Mouse (Mus musculus): ENCODE results near the gene Gcgr. TPM values are rescaled to one million over a fixed set of nuclear protein-coding genes. Genes with fewer than 3 reads are reported as not detected.

Gene Gcgr
- polyA plus RNA-seq, 1 experiment from 2014 or later = 1.8 TPM

DNA sequence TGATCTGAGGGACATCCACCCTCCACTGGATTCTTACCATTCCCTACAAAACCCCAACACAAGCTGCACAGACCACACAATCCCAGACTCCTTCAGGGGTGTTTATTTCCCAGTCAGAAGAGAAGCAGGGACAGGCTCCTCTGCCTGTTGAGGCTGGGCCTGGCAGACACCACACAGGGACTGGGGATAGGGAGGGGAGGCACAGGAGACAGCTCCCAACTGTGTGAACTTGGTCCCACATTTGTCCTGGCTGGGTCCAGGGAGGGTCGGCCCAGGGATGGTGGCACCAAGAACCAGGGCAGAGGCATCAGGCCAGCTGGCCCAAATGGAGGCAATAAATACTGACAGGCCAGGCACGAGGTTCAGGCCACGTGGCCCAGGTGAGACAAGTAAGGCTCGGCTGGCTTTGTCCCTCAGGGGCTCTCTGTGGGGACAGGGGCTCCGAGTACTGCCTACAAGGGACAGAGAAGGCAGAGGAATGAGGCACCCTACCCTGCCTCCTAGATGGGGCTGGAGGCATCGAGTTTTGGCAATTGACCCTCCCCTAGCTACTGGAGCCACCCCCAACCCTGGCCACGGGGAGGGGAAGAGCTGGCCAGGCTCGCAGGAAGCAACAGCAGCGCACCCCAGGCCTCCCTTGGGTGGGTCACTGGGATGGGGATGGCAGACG lies 47.7 kb downstream of the Gcgr start:
- H3K4me1 ChIP-seq (ENCODE audit: control insufficient read depth, insufficient read depth, low read length) = peaks cover 33% of the 10 kb centered on the region
- no peak overlapping the region for H3K4me2 ChIP-seq
- peaks cover 23% of the 10 kb centered on the region for H3K36me3 ChIP-seq (ENCODE audit: control insufficient read depth, insufficient read depth, low read length)
- no peak overlapping the region for H3K4me3 ChIP-seq (ENCODE audit: low read depth, low read length)
- no peak overlapping the region for H3K9ac ChIP-seq (ENCODE audit: low read depth, low read length)
- no peaks in the 10 kb centered on the region for H3K9me3 ChIP-seq (replicated peaks; ENCODE audit: control insufficient read depth, low read length)
- H3K27ac ChIP-seq (ENCODE audit: low read depth, low read length) = no peak overlapping the region
- 78% methylated on average over 10 of the region's 10 CpGs for WGBS (ENCODE audit: insufficient replicate concordance)
- H3K27me3 ChIP-seq (ENCODE audit: control insufficient read depth, insufficient read depth, low read length) = no peaks in the 10 kb centered on the region
- ATAC-seq (replicated peaks; ENCODE audit: insufficient number of reproducible peaks, low FRiP score, low TSS enrichment) = no peak

DNA sequence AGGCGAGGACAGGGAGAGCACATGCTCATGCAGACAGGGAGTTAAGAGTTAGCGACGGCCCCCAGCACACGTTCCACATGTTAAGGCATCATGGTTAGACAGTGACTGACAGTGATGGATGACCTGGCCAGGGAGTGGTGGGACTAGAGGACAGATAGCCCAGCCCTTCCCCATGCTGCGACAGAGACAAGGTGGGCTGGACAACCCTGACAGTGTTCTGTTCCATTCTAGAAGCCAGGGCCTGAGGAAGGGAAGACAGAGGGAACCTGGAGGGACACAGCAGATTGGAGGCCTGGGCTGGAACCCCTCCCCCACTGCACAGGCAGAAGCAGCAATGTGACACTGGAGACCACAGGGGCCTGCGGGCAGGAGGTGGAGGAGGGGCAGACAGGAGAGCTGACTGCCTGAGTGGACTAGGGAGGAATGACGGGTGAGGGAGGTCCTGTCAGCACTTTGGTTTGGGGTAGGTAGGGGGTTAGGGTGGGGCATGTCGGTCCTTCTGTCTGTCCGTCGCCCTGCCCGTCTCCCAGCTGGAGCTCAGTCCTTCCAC lies 48.3 kb downstream of the Gcgr start:
- Histone ChIP-seq H3K4me3 (ENCODE audit: low read depth, low read length) (no peak overlapping the region), H3K9me3 (replicated peaks; ENCODE audit: control insufficient read depth, low read length) (peaks cover under 1% of the 10 kb centered on the region; the same call in 1 of the 2 replicates), H3K9ac (ENCODE audit: low read depth, low read length) (0 out of 2 replicates have a peak overlapping the region, but pooled peaks have one; percentile 36), H3K36me3 (ENCODE audit: control insufficient read depth, insufficient read depth, low read length) (peaks cover 24% of the 10 kb centered on the region), H3K27ac (ENCODE audit: low read depth, low read length) (no peak overlapping the region), H3K4me2 (no peak overlapping the region), H3K27me3 (ENCODE audit: control insufficient read depth, insufficient read depth, low read length) (no peaks in the 10 kb centered on the region), H3K4me1 (ENCODE audit: control insufficient read depth, insufficient read depth, low read length) (peaks cover 33% of the 10 kb centered on the region)
- WGBS (ENCODE audit: insufficient replicate concordance) = 62% methylated on average over 11 of the region's 11 CpGs
- no peak for ATAC-seq (replicated peaks; ENCODE audit: insufficient number of reproducible peaks, low FRiP score, low TSS enrichment)

DNA sequence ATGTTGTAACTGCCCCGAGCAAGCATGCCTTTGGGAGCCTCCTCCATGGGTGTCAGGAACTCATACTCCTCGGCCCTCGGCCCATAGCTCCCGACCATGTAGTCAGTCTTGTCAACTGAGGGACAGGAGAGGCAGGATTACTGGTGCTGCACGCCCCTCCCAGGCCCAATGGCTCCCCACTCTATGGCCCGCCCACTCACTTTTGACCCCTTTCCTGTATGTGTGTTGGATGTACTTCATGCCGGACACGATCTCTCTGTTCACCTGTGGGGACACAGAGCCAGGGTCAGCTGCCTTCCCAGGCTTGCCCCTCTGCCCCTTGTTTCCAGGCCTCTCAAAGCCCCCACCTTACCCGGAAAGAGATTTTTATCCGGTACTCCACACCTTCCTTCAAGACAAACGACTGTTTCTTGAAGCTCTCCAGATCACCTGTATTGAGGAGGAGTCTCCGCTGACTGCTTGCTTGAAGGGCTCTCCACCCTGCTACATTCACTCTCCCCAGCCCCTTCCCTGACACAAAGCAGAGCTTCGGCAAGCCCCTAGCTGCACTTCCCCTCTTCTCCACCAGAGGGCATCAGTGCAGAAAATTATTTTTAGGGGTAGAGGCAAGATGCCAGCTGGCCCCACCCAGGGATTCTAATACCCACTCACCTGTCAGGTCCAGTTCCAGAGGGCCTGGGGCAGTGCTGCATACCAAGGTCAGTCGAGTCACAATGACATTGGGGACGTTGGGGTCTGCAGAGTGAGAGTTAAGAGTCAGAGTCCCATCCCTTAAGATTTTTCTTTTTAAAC lies 49.0 kb downstream of the Gcgr start:
- Histone ChIP-seq H3K4me2 (peak overlapping the region; percentile 96), H3K9me3 (replicated peaks; ENCODE audit: control insufficient read depth, low read length) (peaks cover 4% of the 10 kb centered on the region; the same call in 1 of the 2 replicates), H3K9ac (ENCODE audit: low read depth, low read length) (0 out of 2 replicates have a peak overlapping the region, but pooled peaks have one; percentile 36), H3K4me3 (ENCODE audit: low read depth, low read length) (peak overlapping the region; percentile 95), H3K4me1 (ENCODE audit: control insufficient read depth, insufficient read depth, low read length) (peaks cover 29% of the 10 kb centered on the region), H3K36me3 (ENCODE audit: control insufficient read depth, insufficient read depth, low read length) (peaks cover 30% of the 10 kb centered on the region), H3K27me3 (ENCODE audit: control insufficient read depth, insufficient read depth, low read length) (no peaks in the 10 kb centered on the region), H3K27ac (ENCODE audit: low read depth, low read length) (no peak overlapping the region)
- no peak for ATAC-seq (replicated peaks; ENCODE audit: insufficient number of reproducible peaks, low FRiP score, low TSS enrichment)
- 47% methylated on average over 15 of the region's 15 CpGs for WGBS (ENCODE audit: insufficient replicate concordance)

DNA sequence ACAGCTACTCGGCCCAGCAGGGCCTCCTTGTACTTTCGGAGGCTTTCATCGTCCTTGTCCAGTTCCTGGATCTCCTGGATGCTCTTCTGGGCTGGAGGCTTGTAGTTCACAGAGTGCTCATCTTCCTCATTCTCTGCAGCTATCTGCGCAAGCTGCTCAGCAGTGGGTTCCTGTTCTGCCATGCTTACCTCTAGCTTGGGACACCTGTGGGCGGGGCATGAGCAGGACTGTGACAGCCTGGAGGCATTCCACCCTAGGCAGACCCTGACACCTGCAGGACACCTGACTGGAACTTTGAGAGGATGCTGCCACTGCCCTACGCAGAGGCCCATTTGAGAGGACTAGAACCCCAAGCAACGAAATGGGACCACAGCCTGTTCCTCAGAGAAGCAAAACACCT lies 49.7 kb downstream of the Gcgr start:
- Histone ChIP-seq H3K36me3 (ENCODE audit: control insufficient read depth, insufficient read depth, low read length) (peaks cover 32% of the 10 kb centered on the region), H3K27ac (ENCODE audit: low read depth, low read length) (peak overlapping the region; percentile 92), H3K4me3 (ENCODE audit: low read depth, low read length) (peak overlapping the region; percentile 95), H3K4me2 (peak overlapping the region; percentile 96), H3K27me3 (ENCODE audit: control insufficient read depth, insufficient read depth, low read length) (no peaks in the 10 kb centered on the region), H3K9me3 (replicated peaks; ENCODE audit: control insufficient read depth, low read length) (peaks cover 4% of the 10 kb centered on the region; the same call in 1 of the 2 replicates), H3K4me1 (ENCODE audit: control insufficient read depth, insufficient read depth, low read length) (peaks cover 25% of the 10 kb centered on the region), H3K9ac (ENCODE audit: low read depth, low read length) (peak overlapping the region; percentile 96)
- 62% methylated on average over 7 of the region's 7 CpGs for WGBS (ENCODE audit: insufficient replicate concordance)
- no peak for ATAC-seq (replicated peaks; ENCODE audit: insufficient number of reproducible peaks, low FRiP score, low TSS enrichment)

DNA sequence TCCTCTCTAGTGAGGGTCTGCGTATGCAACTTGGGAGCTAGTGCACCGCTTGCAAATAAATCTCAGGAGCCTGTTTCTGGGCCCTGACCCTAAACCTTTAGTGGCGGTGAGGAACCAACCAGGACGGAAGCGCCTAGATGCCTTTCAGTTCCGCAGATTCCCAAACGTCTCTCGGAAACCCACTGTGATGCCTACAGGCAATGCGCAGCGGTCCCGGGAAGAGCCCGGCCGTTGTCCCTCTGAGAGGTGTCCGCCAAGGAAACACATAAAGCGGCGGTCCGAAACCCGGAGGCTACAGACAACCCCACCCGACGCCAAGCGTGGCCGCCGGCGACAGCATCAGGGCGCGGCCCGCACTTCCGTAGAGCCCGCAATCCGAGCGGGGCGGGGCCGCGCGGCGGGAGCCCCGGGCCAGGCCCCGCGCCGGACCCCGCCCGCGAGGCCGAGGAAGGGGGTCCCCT lies 50.4 kb downstream of the Gcgr start:
- no peaks in the 10 kb centered on the region for H3K27me3 ChIP-seq (ENCODE audit: control insufficient read depth, insufficient read depth, low read length)
- peak overlapping the region; percentile 96 for H3K9ac ChIP-seq (ENCODE audit: low read depth, low read length)
- peaks cover 35% of the 10 kb centered on the region for H3K36me3 ChIP-seq (ENCODE audit: control insufficient read depth, insufficient read depth, low read length)
- H3K4me2 ChIP-seq = peak overlapping the region; percentile 96
- peak overlapping the region; percentile 92 for H3K27ac ChIP-seq (ENCODE audit: low read depth, low read length)
- under 1% methylated on average over 29 of the region's 44 CpGs for WGBS (ENCODE audit: insufficient replicate concordance)
- H3K4me3 ChIP-seq (ENCODE audit: low read depth, low read length) = peak overlapping the region; percentile 95
- H3K9me3 ChIP-seq (replicated peaks; ENCODE audit: control insufficient read depth, low read length) = peaks cover 4% of the 10 kb centered on the region; the same call in 1 of the 2 replicates
- peak; percentile 51 for ATAC-seq (replicated peaks; ENCODE audit: insufficient number of reproducible peaks, low FRiP score, low TSS enrichment)
- peaks cover 25% of the 10 kb centered on the region for H3K4me1 ChIP-seq (ENCODE audit: control insufficient read depth, insufficient read depth, low read length)

DNA sequence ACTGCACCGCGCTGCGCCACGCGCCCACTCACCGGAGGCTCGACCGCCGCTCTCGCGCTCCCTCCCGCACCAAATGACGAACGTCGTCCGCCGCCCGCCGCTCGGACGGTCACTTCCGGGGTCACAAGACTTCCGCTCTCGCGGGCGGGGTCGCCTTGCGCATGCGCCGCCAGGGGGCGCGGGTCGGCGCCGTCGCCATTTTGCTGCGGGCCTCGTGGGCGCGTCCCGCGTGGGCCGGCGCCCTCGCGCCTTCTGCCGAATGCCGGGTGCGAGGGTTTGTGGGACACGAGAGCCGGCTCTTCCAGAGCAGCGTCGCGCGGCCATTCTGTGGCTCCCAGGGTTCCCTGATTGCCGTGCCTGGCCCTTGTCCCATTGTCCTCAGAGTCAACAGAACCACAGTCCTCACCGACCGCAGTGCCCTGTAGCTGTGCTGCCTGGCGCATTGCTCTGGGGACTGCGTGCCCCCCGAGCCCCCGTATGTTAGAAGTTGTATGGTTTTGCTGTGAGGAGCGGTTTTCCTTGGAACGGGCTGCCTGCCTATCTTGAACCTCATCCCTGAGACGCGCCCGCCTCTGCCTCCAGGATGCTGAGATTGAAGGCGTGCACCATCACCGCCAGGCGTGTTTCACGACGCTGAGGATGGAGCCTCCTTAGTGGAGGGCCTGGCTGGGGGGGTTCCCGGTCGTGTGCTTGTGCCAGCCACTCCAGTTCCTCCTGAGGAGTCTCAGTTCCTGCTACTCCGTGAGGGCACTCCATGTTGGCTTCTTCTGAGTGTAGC lies 51.2 kb downstream of the Gcgr start, which contains the start of gene Arhgdia:
Gene Arhgdia, minus strand, starts transcription at position 135 of the 778 bp plus-strand sequence.
- ATAC-seq (replicated peaks; ENCODE audit: insufficient number of reproducible peaks, low FRiP score, low TSS enrichment) = peak; percentile 20; the same call in 1 of the 2 replicates
- WGBS (ENCODE audit: insufficient replicate concordance) = 6% methylated on average over 47 of the region's 75 CpGs
- Histone ChIP-seq H3K4me3 (ENCODE audit: low read depth, low read length) (peak within 1 kb of the TSS; percentile 95), H3K36me3 (ENCODE audit: control insufficient read depth, insufficient read depth, low read length) (peaks cover 37% of the 10 kb centered on the region), H3K4me1 (ENCODE audit: control insufficient read depth, insufficient read depth, low read length) (peaks cover 25% of the 10 kb centered on the region), H3K4me2 (peak within 1 kb of the TSS; percentile 96), H3K27ac (ENCODE audit: low read depth, low read length) (peak within 1 kb of the TSS; percentile 92), H3K27me3 (ENCODE audit: control insufficient read depth, insufficient read depth, low read length) (no peaks in the 10 kb centered on the region), H3K9ac (ENCODE audit: low read depth, low read length) (peak within 1 kb of the TSS; percentile 96), H3K9me3 (replicated peaks; ENCODE audit: control insufficient read depth, low read length) (peaks cover 4% of the 10 kb centered on the region; the same call in 1 of the 2 replicates)

DNA sequence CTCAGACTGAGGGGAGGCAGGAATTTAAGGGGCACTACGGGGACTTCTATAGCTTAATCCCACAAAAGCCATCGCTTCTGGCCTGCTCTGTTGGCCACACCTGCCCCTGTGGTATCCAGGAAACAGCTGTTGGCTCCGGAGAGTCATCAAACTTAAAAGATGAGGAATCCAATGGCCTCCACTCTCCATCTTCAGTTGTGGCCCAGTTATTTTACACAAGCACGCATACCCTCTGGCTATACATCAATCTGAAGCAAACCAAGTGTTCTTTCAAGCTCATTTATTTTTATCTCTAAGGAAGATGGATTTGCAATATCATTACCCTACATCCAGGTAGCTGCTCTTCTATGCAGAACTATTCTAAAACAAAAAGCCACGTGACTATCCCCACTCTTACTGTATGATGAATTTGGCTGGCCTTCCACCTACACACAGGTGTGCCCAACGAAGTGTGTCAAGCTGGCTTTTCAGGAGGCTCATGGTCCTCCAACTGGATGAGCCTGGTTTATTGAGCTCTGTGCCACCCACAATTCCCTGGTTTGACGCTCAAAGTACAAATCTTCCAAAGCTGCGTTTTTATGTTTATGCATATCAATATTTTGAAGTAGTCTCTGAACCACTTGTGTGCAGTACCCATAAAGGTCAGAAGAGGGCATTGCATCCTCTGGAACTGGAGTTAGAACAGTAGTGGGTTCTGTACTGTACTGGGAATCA lies 51.9 kb downstream of the Gcgr start:
- Histone ChIP-seq H3K4me3 (ENCODE audit: low read depth, low read length) (peak overlapping the region; percentile 95), H3K4me2 (peak overlapping the region; percentile 96), H3K36me3 (ENCODE audit: control insufficient read depth, insufficient read depth, low read length) (peaks cover 36% of the 10 kb centered on the region), H3K9me3 (replicated peaks; ENCODE audit: control insufficient read depth, low read length) (peaks cover 4% of the 10 kb centered on the region; the same call in 1 of the 2 replicates), H3K27ac (ENCODE audit: low read depth, low read length) (peak overlapping the region; percentile 92), H3K27me3 (ENCODE audit: control insufficient read depth, insufficient read depth, low read length) (no peaks in the 10 kb centered on the region), H3K4me1 (ENCODE audit: control insufficient read depth, insufficient read depth, low read length) (peaks cover 25% of the 10 kb centered on the region), H3K9ac (ENCODE audit: low read depth, low read length) (peak overlapping the region; percentile 96)
- no peak for ATAC-seq (replicated peaks; ENCODE audit: insufficient number of reproducible peaks, low FRiP score, low TSS enrichment)
- 72% methylated on average over 8 of the region's 8 CpGs for WGBS (ENCODE audit: insufficient replicate concordance)
